Mouse (Mus musculus): ENCODE data around the gene Naa40.

Naa40 gene

DNA sequence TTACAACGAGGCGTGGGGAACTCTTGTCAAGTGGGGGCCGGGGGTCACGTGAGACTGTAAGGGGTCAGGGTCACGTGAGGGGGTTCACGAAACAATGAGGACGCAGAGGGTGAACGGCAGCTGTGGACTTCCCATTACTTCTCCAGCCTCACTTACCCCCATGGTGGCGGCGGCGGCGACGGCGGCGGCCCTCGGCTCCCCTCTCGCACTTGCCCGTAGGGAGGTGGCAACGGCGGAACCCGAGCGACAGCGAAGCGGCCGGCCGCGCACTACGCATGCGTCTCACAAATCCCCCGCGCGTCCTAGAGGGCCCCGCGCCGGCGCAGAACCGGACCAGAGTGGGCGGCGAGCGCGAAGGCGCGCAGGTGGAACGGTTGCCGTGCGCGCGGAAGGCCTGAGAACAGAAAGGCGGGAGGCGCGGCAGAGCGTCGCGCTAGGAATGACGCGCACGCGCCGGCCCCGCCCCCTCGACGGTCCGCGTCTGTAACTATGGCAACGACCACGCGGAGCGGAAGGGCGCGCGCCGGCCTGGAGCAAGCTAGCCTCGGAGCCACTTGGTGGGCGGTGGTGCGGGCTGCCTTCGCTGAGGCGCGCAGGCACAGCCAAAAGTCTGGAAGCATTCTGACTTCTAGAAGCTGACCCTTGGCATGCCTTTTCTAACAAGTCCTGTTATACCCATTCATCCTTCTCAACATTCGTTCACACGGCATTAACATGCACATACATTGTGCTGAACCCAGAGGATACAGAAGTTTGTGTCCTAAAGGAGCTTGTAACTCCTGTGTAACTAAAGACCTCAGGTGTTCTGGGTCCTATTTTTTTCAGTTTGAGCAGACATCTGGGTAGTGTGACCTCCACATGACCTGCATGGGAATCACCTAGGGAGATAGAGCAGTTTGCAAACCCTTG lies at the start of gene Naa40:
Gene Naa40 (minus strand): TSS at position 402 of the 909 bp plus-strand sequence.
- peak; percentile 85 to 88 for DNase-seq (ENCODE audit: low spot score in 2 of 2)

DNA sequence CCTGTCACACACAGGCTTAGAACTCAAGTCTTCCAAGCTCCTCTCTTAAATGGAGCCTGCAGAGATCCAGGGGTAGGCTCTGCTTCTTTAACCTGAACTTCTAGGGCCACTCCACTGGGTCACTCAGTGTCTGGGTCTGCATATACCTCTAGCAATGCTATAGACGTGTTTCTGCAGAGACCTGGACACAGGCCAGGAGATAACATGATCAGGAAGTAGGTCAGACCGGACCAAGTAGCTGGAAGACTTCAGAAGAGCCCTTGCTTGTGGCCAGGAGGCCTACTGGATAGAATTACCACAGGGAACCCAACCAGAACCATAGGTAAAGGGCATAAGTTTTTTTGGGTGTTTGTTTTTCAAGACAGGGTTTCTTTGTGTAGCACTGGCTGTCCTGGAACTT lies 48.8 kb upstream of the Naa40 start:
- no peak for DNase-seq (ENCODE audit: low spot score in 2 of 2)

DNA sequence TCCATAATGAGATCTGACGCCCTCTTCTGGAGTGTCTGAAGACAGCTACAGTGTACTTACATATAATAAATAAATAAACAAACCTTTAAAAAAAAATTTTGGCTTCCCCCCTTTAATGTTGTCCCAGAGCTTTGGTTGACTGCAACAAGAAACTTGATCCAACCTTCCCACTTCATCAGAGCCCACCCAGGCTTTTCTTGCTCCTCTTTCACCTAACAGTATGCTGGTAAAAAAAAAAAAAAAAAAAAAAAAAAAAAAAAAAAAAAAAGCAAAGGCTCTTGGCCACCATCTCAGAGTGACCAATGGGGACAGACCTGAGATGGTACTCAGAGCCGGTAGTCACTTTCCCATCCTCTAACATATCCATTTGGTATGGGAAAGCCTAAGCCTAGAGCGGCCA lies 47.3 kb upstream of the Naa40 start:
- no peak for DNase-seq (ENCODE audit: low spot score in 2 of 2)

DNA sequence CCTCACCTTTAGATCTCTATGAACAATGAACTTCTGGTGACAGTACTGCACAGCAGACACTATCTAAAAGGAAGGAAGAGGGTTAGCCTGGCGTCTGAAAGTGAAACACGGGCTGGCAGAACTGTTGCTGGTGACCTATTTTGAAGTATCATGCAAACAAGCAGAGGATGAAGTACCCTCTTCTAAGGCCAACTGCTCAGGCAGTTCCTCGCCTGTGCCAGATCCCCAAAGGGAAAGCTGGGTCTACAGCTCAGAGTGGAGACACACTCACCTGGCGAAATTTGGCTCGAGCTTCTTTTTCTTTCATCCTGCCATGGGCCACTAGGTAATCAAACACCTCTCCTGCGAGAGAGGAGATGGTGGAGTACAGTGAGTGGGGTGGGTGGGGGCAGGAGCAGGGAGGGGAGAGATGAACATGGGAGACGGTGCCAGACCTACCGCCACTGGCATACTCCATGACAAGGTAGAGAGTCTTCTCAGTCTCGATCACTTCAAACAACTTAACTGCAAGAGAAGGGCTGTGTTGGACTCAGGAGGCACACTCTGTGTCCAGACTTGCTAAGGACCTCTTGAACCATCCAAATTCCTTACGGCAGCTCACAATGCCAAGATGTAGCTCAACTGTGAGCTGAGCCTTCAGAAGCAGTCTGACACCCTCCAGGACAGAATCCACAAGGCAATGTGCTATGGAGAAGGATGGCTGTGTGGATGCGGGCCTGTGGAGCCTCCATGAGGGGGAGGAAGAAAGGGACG lies 45.8 kb upstream of the Naa40 start:
- DNase-seq (ENCODE audit: low spot score in 2 of 2), result no peak

DNA sequence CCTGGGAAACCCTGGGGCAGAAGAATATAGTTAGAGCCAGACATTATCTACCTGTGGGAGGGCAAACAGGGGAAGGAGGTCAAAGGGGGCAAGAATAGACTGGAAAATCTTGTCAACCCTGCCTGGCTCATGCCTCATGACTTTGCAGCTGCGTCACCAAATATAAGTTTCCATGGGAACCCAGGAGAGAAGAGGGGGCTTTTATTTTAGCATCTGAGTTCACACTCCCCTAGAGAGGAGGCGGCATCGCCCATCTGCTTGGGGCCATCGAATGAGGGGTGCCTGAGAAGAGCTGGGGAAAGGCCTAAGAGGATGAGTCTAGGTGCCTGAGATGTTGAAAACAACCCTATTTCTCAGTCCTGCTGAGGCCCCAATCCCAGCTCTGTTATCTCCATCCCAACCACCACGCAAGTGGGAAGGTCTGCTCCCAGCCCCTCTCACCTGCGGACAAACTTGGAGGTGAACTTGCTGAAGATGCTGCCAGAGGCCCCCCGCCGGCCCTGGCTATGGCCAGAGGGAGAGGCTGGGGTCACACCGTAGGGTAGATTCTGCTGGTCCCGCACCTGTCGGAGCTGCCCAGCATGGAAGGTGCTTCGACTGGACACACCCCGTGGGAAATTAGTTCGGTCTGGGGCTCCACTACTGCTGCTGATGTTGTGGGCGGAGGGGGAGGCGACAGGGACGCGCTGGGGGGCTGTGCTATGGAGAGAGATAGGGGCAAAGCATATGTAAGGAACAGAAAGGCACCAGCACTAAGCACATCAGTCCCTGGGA lies 39.8 kb upstream of the Naa40 start:
- no peak for DNase-seq (ENCODE audit: low spot score in 2 of 2)

DNA sequence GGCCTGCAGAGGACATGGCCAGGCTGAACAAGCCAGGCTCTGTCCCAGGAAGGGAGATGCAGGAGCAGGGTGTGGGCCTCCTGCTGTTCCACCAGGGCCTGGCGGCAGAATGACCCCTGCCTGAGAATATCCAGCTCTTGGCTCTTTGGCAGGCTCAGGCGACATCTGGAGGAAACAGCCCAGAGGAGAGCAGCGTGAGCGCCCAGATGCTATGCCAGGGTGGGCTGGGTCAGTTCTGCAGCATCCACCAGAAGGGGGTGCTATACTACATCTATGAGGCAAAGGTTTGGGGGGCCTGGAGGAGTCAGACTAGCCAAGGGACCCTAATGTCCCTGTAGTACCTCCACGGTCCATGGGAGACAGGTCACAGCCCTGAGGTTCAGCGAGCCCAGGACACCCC lies 38.1 kb upstream of the Naa40 start:
- DNase-seq (ENCODE audit: low spot score in 2 of 2), result peak; percentile 62 to 76

DNA sequence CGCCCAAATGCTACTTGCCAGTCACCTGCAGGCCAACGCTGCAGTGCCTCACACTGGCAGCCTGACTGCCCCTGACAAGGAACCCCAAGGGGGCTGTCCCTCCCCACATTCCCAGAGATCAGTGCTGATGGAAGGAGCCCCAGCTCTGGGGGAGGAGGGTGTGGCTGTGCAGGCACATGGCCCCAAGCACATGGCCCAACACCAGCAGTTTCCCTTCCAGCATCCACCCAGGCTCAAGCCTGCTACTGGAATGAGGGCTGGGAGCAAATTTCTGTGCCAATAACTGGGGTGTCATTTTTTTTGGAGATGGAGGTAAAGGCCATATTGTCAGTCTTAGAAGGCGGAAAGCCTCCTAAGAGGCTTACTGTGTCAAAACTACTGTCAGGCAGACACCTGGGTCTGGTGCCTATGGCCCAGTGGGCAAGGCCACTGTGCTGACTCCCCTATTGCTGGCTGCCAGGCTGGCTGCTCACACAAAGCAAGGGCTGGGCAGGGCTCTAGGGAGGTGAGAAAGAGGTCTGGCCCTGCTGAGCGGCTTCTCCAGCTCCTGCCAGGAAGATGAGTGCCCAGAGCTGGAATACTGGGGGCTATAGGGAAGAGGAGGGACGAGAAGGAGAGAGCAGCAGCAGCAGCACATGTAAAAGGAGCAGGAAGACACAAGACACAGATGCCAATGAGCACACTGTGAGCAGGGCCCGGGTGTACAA lies 37.4 kb upstream of the Naa40 start:
- DNase-seq (ENCODE audit: low spot score in 2 of 2), result peak in 1 of 2 experiments; percentile 31

DNA sequence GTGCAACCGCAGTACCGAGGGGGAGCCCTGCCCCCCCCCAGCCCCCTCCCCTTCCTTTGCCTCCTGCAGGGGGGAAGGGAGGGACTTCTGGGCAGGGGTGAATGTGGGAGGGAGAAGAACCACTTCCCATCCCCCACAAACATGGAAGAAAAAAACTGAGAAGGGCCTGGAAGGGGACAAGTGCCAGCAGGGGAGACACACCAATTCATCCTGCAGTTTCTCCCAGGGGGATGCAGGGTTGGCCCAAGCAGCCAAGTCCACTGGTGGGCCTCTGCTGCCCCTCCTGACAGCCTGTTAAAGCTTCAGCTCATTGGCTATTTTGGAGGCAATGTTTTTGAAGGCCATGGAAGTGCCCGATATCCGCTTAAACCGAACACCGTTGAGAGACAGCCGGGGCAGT lies 35.8 kb upstream of the Naa40 start:
- no peak for DNase-seq (ENCODE audit: low spot score in 2 of 2)

DNA sequence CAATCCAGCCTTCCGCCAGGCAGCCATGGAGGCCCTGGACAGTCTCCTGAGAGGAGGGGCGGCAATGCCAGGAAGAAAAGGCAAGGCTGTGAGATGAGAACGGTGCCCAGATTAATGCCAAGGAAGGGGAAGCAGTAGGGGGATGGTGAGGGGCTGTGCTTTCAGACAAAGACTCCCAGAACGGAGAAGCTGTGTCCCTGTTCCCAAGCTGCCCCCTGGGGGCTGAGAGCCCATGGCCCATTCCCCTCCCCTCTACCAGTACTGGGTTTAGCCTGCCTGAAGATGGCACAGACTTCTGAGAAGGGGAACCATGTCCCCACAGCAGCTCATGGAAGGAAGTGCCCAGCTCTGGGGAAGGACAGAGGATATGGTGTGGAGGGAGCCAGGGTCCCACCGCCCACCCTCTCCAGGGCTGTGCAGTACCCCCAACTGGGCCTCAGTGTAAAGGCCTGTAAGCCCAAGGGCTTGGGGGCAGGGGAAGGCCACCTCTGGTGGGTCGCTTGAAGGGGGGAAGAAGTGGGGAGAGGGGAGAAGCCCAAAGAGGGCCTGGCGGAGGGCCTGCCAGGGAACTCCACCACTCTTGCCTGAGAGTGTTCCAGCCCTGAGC lies 35.2 kb upstream of the Naa40 start:
- no peak for DNase-seq (ENCODE audit: low spot score in 2 of 2)

DNA sequence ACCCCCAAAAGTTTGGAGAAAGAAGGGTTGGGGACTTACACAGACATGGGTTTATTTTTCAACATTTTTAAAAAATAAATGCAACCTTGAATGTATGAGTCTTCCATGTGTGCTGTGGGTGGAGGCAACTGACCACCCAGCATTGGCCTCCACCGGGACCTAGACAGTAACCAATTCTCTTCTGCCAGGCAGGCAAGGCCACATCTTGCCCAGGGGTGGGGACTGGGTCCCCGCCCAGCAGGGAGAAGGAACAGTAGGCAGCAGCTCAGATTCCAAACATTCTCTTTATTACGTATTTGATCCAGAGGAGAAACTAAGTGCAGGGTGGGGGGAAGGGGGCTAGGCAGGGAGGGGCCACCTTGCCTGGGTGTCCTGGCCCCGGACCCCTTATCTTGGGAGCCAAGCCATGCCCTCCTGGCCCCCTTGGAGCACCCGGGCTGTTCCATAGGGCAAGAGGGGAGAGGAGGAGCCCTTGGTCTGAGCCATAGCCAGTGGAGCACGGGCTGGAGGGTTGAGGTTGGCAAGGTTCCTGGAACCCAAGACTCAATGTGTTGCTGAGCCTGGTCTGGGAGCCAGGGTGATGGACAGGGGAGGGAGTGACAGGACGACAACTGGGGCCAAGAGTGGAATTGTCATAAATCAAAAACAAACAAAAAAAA lies 34.3 kb upstream of the Naa40 start:
- no peak for DNase-seq (ENCODE audit: low spot score in 2 of 2)

DNA sequence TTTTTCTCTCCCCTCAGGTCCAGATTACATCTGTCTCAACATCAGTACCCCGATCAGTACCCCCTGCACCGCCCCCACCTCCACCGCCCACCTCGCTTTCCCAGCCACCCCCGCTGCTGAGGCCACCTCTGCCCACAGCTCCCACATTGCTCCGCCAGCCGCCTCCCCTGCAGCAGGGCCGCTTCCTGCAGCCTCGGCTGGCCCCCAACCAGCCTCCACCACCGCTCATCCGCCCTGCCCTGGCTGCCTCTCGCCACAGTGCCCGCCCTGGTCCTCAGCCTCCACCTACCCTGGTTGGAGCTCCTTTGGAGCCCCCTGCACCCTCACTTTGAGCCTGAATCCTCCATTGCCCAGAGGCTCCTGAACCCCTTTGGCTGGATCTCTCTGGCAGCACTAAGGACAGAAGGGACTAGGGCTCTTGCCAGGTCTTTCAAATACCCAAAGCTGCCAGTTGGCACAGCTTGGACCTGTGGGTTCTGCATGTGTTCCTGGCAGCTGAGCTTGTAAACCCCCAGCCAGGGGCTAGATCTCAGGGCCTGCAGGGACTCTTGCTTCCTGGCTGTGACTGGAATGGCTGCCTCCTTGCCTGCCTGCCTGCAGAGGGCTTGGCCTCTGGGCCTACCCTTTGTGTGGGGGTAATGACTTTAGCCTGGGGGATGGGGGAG lies 33.5 kb upstream of the Naa40 start:
- peak in 1 of 2 experiments; percentile 41 for DNase-seq (ENCODE audit: low spot score in 2 of 2)

DNA sequence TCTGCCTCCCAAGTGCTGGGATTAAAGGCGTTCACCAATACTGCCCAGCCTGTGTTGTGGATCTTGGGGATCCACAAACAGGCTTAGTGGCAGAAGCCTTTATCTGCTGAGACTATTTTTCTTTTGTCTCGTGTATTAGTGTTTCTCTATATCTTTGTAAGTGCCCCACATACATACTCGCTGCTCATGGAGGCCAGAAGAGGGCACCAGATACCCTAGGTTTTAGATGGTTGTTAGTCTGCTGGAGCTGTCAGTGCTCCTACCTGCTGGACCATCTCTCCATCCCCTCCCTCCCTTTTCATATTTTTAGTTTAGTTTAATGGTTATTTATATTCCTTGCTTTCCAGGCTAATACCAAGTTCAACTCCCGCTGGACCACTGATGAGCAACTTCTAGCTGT lies 32.5 kb upstream of the Naa40 start:
- no peak for DNase-seq (ENCODE audit: low spot score in 2 of 2)

DNA sequence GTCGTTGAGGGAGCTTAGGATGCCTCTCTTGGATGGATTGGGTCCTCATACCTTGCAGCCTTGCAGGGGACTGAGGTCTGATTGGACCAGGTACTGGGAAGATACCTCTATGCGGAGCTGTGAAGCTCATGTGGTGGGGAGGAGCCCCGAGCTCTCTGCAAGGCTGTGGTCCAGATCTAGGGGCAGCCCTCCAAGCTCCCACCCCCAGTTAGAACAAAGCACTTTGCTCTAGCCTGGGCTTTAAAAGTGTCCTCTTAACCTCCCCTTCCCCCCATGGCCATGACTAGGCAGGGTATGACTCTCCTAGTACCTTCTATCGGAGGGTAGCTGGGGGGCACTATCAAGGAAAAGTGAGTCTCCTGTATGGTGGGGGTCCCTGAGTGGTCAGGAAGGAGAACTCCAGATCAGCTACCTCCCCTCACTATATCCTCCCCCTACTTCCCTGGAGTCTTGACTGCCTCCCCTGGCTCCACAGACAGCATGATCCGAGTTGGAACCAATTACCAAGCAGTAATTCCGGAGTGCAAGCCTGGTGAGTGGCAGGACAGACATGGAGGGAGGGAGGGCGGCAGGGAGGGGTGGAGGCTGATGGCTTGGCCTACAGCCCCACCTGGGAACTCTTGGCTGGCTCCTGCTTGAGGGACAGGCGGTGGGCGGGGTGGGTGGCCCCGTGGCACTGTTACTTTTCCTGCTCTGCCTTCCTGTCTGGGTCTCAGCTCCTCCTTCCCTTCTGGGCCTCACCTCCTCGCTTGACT lies 28.5 kb upstream of the Naa40 start:
- DNase-seq (ENCODE audit: low spot score in 2 of 2), result peak in 1 of 2 experiments; percentile 23

DNA sequence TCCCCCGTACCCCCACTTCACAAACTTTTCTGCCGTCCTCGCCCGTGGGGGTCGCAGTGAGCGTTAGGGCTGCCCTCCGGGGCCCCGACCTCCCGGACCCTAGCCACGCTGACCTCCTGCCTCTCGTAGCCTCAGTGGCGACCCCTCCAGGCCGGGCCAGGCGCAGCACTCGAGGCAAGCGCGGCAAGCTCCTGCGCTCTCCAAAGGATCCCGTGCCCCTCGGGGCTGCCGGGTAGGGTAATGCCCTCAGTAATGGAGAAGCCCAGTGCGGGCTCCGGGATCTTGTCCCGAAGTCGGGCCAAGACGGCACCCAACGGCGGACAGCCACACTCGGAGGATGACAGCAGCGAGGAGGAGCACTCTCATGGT lies 27.7 kb upstream of the Naa40 start:
- DNase-seq (ENCODE audit: low spot score in 2 of 2), result peak in 1 of 2 experiments; percentile 67

DNA sequence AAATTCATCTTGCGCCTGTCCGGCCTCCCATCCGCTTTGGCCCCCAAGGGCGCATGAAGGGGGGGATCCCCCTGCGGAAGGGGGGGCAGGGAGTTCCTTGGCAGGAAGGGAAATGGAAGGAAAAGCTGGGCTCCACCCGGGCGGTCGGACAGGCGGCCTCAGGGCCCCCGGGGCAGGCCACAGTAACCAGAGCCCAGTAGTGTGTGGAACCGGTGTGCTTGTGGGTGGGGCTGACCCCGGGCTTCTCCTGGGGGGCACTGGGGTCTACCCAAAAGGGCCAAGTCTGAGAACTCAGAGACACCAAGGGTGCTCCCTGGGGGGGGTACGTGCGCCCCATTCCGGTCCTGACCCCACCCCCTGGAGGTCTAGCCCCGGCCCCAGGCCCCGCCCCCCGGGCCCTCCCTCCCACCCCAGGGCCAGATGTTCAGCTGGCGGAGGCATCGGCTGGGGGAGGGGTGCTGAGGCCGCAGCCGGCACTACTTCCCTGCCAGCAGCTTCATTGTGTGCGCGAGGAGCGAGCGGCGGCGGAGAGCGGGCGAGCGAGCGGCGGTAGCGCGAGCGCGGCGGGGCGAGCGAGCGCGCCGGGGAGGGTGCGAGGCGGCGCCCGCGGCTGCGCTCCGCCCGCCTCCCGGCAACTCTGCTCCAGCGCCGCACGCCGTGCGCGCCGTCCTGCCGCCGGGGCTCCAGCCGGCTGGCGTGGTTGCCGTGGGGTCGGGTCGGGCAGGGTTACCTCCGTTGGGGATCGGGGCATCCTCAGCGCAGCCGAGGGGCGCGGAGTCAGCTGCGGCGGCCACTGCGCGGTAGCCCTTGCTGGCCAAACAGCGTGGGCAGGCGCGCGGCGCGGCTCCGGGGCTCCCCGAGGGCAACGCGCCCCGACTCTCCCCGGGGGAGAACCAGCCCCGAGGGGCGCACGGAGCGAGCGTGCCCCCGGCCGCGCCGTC lies 27.1 kb upstream of the Naa40 start:
- DNase-seq (ENCODE audit: low spot score in 2 of 2), result peak; percentile 85 to 88

DNA sequence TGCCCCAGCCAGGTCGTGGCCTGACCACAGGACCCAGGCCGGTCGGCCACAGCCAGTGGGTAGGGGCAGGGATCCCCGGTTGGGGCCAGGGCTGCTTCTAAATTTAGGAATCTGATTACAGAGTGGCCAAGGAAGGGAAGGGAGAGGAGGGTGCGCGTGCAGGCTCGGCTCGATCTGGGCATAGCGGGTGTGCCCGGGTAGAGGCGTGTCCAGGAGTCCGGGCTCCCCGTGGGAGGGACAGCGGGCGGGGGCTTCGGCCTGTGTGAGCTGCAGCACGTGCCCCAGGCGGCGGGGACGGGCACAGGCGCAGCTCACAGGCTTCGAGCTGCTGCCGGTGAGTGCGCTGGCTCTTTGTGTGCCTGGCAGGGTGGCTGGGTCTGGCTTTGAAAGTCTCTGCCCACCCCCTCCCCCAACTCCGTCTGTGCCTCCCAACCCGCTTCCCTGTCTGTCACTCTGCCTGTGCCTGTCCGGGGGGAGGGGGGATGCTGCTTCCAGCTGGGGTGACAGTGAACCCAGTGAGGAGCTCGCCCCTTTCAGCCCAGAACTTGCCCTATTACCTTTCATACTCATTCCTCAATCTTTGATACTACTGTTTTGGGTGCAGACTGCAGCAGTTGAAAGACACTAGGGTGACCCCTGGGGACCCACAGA lies 26.2 kb upstream of the Naa40 start, which contains the start of gene Rcor2:
Gene Rcor2 (plus strand): TSS at position 235 of the 651 bp plus-strand sequence.
- peak; percentile 86 to 87 for DNase-seq (ENCODE audit: low spot score in 2 of 2)

DNA sequence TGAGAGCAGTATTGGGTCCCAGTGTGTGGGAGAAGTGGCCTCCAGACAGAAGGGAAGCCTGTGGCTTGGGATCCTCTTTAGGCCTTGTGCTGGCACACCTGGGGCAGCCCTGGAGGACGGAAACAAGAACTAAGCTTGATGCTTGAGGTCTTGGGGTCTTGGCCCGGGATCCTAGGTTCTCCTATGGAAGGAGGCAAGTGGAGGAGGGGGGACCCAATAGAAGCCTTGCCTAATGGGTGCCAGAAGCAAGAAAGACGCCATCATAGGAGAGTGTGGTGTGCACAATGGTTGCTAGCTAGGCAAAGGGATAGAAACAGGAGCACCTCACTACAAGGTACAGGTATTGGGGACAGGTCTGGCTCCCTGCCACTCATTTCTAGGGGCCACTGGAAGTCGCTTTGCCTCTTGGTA lies 25.4 kb upstream of the Naa40 start:
- DNase-seq (ENCODE audit: low spot score in 2 of 2), result no peak
